Mouse (Mus musculus) cerebellum, adult 11 months (tissue): ENCODE data around the gene Dmtf1.
A peak's percentile ranks its signal among the peaks of the same experiment; 100 is the strongest.
"Not testable (repeated sequence)": the region's sequence is repeated elsewhere in the genome, so short reads cannot be mapped to it uniquely, and the experiment has no call there.

Experiments used
- DNase-seq: peaks from one replicate; pipeline ENCODE4 v3.0.0; 2022

Dmtf1 gene

DNA sequence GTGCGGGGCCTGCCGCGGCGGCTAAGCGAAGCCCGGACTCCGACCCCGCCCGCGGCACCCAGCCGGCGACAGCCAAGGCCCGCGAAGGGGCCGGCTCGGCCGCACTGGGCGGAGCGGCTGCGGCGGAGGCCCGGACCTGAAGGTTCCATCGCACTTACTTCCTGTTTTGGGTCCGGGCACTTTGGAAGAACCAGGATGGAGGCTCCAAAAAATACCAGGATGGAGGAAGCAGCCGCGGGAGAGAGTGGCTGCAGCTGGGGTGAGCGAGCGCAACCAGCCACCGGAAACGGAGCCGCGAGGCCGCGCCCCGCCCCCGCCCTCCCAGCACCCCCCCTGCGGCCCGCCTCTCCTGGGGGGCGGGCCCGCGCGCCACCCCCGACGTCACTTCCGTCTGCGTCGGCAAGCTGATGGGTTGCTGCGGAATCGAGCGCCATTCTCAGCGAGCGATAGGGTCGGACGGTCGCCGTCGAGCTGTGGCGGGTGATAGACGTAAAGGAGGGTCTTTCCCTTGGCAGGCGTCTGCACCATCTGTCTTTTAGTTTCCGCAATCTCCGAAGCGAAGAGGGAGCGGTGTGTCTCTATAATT lies at the start of gene Dmtf1:
TSS of gene Dmtf1 (minus strand) at position 321 of the 586 bp plus-strand sequence.
- DNase-seq, result peak; percentile 84

DNA sequence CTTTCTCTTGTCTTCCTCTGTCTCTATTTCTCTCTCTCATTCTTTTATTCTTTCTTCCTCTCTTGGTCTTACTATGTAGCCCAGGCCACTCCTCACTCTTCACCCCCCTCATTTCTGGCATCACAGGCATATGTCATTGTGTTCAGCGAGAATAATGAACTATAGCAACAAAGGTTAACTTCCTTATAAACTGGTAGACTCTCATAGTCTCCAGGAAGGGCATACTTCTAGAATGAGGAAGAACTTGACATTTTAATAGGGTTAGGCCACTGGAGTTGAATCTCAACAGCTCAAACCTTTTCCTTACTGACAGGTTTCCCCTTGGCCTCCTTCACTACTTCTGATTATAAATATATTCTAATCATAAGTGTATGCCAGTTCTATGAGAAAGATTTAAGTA lies 24.9 kb upstream of the Dmtf1 start:
- DNase-seq, result no peak

GRCm38 (mm10) chr5:9173295-9173694 lies 11.7 kb upstream of the Dmtf1 start:
- no peak for DNase-seq

DNA sequence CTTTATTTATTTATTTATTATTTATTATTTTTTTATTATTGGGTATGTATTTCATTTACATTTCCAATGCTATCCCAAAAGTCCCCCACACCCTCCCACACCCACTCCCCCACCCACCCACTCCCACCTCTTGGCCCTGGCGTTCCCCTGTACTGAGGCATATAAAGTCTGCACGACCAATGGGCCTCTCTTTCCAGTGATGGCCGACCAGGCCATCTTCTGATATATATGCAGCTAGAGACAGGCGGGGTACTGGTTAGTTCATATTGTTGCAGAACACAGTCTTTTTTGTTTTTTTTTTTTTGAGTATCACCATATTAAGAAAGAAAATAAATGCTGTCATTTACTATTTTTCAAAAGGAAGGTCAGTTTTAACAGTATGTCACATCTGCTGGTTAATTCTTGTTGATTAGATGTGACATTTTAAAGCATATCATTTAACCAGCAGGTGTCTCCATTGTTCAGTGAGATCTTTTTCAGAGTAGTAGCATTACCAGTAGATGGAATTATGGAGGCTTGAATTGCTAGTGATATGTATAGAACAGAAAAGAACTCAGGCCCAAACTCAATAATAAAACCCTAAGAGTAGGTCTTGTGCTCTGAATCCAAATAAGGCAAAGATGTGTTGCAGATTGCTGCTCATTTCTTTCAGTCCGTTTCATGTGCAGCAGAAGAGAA lies 7.9 kb upstream of the Dmtf1 start:
- not testable (repeated sequence) for DNase-seq

- DNase-seq, result no peak
Measured at GRCm38 (mm10) chr5:9166366-9166765, 4.8 kb upstream of the Dmtf1 start.

DNA sequence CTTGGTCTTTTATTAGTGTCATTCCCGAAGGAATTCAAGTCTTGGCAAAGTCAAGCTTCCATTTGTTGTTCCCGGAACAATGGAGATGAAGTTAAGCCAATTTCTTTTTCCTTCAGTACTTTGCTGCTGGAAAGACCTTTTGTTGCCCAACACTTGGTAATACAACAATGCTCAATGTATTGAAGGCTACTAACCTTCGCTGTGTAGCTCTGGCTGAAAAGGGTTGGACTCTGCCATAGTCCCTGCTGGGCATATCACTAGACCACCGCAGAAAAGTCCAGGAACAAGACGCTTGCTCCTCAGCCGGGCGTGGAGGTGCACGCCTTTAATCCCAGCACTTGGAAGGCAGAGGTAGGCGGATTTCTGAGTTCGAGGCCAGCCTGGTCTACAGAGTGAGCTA lies 3.6 kb upstream of the Dmtf1 start:
- DNase-seq, result not testable (repeated sequence)

DNA sequence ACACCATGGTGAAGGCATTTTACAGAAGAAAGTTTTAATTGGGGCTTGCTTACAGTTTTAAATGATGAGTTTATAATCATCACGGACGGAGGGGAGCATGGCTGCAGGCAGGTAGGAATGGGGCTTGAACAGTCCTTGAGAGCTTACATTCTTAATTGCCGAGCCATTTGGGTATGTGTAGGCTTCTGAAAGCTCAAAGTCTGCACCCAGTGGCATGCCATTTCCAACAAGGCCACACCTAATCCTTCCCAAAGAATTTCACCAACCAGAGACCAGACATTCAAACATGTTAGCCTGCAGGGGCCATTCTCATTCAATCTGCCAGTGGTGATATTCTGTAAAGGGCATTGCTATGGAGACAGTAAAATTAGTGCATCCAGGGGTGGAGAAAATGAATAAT lies 1.8 kb upstream of the Dmtf1 start:
- DNase-seq, result no peak

GRCm38 (mm10) chr5:9162088-9162487 lies 512 bp upstream of the Dmtf1 start:
- DNase-seq, result peak; percentile 26

DNA sequence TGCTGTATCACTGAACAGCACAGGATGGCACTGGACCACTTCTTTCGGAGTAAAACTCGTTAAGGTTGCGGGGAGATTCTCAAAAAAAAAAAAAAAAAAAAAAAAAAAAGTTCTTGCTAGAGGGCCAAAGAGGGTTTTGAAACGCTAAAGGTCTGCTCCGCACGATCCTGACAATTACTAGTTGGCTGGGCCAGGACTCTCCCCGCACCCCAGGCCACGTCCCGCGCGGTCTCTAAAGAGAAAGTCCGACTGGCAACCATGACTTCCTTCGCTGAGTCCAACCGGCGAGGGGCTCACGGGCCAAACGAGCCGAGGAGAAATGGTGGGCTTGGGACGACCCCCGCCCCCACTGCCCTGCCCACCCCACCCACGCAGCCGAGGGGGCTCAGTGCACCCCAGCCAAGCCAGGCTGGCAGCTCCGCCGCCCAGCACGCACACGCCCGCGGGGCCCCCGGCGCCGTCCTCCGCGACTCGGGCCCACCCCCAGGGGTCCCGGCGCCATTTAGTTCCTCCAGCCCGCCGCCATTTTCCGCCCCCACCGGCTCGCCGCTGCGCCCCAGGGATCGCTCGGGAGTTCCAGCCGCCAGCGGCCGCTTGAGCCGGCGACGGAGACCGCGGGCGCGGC lies 633 bp downstream of the Dmtf1 start:
- DNase-seq, result no peak

DNA sequence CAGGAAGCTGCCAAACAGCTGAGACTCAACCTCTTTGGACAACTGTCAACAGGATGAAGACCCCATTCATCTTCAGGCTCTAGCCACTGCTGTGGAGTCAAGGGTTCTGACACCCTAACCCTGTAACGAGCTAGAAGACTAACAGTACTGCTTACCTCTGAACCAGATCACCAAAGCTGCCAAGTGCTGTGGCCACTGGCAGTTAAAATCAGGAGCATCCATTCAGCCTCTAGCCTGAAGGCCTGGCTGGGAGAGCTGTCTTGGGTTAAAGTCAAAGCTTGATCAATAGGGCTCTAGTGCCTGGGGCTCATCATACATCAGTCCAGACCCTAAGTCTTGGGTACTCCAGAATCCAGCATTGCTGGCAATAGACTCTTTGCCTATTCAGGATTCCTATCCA lies 4.2 kb downstream of the Dmtf1 start:
- DNase-seq, result no peak

- no peak for DNase-seq
Measured at GRCm38 (mm10) chr5:9156746-9157145, 4.8 kb downstream of the Dmtf1 start.

DNA sequence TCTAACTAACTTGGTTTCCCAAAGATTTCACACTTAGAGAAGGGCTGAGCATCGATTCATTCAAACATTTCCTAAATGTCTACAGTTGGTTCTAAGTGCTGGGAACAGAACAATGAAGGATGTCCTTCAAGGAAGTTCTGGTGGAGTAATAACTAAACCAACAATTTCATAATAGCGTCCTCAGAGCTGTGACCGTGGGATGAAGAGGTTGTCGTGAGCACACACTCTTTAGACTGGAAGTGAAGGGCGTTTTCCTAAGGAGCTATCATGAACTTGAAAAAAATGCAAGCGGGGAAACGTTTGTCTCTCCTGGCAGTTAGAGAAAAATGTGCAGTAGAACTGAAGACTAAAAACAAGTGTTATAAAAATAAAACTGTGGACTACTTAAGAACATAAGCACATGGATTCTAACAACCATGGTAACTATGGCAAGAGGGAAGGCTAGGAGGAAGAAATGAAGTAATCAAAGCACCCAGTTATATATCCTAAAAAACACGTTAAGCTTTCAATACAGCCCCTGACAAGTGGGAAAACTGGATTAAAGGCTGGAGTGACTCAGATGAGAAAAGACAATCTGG lies 12.2 kb downstream of the Dmtf1 start:
- DNase-seq, result no peak

- no peak for DNase-seq
Measured at GRCm38 (mm10) chr5:9142376-9142775, 19.2 kb downstream of the Dmtf1 start.

- DNase-seq, result no peak
Measured at GRCm38 (mm10) chr5:9140724-9141123, 20.9 kb downstream of the Dmtf1 start.

DNA sequence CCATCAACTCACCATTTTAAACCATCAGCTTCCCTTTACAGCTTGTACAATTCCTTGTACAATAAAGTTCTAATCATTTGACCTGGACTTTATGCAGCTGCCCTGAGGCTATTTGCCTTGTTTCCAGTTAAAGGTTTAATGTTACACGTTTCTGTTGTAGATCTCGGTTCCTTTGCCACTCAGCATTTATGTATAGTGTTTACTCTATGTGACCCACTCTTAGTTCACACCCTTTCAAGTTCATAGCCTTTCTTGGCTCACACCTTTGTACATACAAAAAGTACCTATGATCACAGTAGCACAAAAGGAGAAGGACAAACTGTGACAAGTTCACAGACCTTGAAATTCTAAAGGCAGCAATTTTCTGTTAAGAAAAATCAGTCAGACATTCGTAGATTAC lies 26.0 kb downstream of the Dmtf1 start:
- no peak for DNase-seq

GRCm38 (mm10) chr5:9131786-9132185 lies 29.8 kb downstream of the Dmtf1 start:
- peak; percentile 37 for DNase-seq

DNA sequence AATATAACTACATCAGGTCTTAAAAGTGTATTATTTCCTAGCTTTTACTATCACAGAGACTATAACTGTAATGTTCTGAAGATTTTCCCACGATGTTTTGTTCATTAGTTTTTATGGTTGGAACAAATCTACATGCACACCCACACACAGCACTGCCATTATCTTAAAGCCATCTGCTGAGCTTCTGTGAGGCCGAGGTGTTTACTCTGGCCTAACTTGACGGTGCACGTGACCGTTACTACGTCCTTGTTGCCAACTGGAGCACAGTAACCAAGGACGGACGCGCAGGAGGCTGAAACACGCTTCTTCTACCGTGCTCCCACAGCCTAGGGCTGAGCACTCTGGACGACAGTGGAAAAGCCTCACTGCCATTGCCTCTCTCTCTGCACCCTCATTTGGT lies 33.0 kb downstream of the Dmtf1 start:
- DNase-seq, result no peak

- DNase-seq, result no peak
Measured at GRCm38 (mm10) chr5:9124134-9124533, 37.4 kb downstream of the Dmtf1 start.

DNA sequence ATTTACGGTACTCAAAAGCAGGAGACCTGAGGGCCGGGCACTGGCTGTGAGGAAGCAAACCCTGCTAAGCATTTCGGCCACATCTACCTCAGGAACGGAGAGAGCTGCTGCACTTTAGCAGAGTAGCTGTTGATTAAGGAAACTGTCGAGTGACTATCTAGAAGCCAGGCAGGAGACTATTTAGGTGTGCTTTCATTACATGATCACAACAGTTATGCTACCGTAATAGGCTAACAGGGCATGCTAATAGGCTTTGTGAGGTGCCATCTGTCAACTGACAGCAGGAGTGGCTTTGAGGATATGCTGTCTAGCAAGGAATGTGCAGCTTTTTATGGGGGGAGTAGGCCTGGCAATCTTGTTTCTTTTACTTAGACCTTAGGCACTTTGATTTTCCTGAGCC lies 47.4 kb downstream of the Dmtf1 start:
- DNase-seq, result no peak

- no peak for DNase-seq
Measured at GRCm38 (mm10) chr5:9111759-9112158, 49.8 kb downstream of the Dmtf1 start.

- no peak for DNase-seq
Measured at GRCm38 (mm10) chr5:9111285-9111684, 50.3 kb downstream of the Dmtf1 start.

DNA sequence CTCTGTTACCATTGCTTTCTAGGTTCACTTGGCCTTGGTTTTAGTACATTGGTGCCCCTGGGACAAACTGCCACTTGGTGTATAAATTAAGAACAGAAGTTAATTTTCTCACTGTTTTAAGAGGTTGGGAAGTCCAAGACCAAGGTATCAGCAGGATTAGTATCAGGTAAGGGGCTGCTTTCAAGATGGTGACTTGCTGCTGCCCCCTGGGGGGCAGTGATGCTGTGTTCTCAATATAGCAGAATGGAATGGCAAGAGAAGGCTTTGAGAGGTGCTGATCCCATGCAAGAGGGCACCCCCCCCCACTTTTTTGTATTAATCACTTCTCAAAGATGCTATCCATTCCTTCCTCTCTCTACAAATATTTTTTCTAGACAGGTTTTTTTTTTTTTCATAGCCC lies 52.0 kb downstream of the Dmtf1 start:
- no peak for DNase-seq

- DNase-seq, result no peak
Measured at GRCm38 (mm10) chr5:9108490-9108889, 53.1 kb downstream of the Dmtf1 start.
